Comparison of ENCODE assay signal across 12 mouse cellular contexts in the genomic region with DNA sequence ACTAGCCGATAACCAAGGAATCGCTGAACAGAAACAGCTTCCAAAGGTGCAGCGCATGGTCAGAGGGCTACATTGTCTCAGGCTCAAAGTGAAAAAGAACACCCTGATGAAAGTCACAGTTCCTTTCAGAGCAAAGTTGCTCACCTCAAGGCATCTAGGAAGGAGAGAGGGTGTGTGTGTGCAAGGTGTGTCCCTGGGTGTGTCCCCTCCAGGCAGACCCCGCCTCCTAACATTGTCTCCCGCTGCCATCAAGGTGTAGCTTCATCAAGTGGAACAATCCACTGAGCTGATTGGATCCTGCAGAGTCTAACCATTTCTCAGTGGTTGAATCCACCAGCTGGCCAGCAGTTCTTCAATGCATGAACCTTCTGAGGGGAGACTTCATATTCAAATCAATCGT.
"Had no signal": no experiment of that assay in that cellular context is flagged by ENCODE, and none has a peak within 500 bp of the region (broad histone marks: within the 10 kb centered on the region; RNA-seq: fewer than 3 reads in every experiment).

No protein-coding gene starts in this region.

- DNase-seq: gastrocnemius, adult 2 months; gastrocnemius, postnatal 10 days; gastrocnemius, postnatal 25 days; heart, adult 2 months; heart, postnatal 14 days; heart, postnatal 4 days; kidney, adult 8-10 months; kidney, postnatal 10 days; kidney, postnatal 25 days; kidney, postnatal 4 days; liver; liver, embryonic 13.5 days had no signal
